Mouse (Mus musculus): ENCODE measurements around the gene Lgalsl. TPM values are rescaled to one million over a fixed set of nuclear protein-coding genes. Genes with fewer than 3 reads are reported as not detected.

The Lgalsl gene
- total and polyA plus RNA-seq, 3 experiments: 8.1 to 22.7 (median 16.4) TPM

DNA sequence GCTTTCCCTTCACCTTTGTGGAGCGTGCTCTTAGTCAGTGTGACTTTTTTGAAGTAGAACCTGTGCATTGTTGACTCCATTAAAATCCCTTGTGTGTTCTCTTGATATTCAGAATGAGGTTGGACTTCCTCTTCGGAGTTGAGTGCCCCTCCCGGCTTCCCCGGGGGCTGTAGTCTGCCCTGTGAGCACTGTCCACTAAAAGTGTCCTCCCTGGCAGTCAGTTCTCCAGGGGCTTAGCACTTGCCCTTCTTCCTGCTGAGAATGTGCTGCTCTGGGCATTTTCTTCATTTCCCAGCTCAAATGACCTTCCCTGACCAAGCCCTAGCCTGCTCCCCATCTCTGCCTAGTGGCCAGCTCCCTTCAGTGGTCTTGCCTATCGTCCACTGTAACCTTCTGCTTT is 6.5 kb upstream of the Lgalsl start:
- H3K4me2 ChIP-seq (ENCODE audit: insufficient read depth, low read depth, poor library complexity, severe bottlenecking): no peak overlapping the region
- H3K9ac ChIP-seq (ENCODE audit: insufficient read depth, low read depth): no peak overlapping the region
- H3K9me3 ChIP-seq (replicated peaks; ENCODE audit: low read length): peaks cover 2% of the 10 kb centered on the region
- H3K4me1 ChIP-seq (ENCODE audit: control insufficient read depth in 1 of 2, insufficient read depth in 2 of 2): no peaks in the 10 kb centered on the region
- no peak overlapping the region for H3K4me3 ChIP-seq (replicated peaks in 1 of 3; ENCODE audit: low read depth in 2 of 3, low read length in 2 of 3, poor library complexity in 1 of 3)
- in situ Hi-C loops (cut with MboI; ENCODE audit: low pct_ligation_motif_present, low pct_unique_long_range_greater_than_20kb, low sequenced_read_pairs) (no loop called here), dilution Hi-C loops (cut with MboI; ENCODE audit: extremely low pct_ligation_motif_present, extremely low pct_unique_long_range_greater_than_20kb, low sequenced_read_pairs) (no loop called here)
- TF ChIP-seq USF1 (IDR thresholded peaks at IDR 0.05; ENCODE audit: low read depth, low read length) (no peak), RCOR1 (conservative IDR thresholded peaks at IDR 0.05; ENCODE audit: low read depth, low read length) (no peak), HCFC1 (IDR thresholded peaks at IDR 0.05; ENCODE audit: low read depth, low read length) (no peak), POLR2AphosphoS2 (IDR thresholded peaks at IDR 0.05; ENCODE audit: low read depth, low read length) (no peak), NELFE (IDR thresholded peaks at IDR 0.05; ENCODE audit: low read depth, low read length) (no peak), MEF2A (IDR thresholded peaks at IDR 0.05; ENCODE audit: borderline replicate concordance, low read depth, low read length) (no peak), TCF12 (IDR thresholded peaks at IDR 0.05; ENCODE audit: low read depth, low read length) (no peak), JUN (IDR thresholded peaks at IDR 0.05; ENCODE audit: insufficient read depth, low read depth, low read length) (no peak), NRF1 (IDR thresholded peaks at IDR 0.05; ENCODE audit: low read depth, low read length) (no peak), BHLHE40 (IDR thresholded peaks at IDR 0.05; ENCODE audit: low read depth, low read length) (no peak), GABPA (IDR thresholded peaks at IDR 0.05; ENCODE audit: insufficient replicate concordance, low read depth, low read length) (no peak), ZKSCAN1 (IDR thresholded peaks at IDR 0.05; ENCODE audit: borderline replicate concordance, low read depth, low read length) (no peak)
- H3K27ac ChIP-seq (ENCODE audit: insufficient read depth, low read depth): no peak overlapping the region
- H3K36me3 ChIP-seq (replicated peaks in 1 of 2; ENCODE audit: control insufficient read depth in 1 of 2, insufficient read depth in 1 of 2, low read length in 1 of 2): no peaks in the 10 kb centered on the region
- no peaks in the 10 kb centered on the region for H3K79me2 ChIP-seq (replicated peaks; ENCODE audit: control insufficient read depth, extremely low read depth, insufficient read depth, poor library complexity, severe bottlenecking)
- H3K27me3 ChIP-seq (replicated peaks): peaks cover 26% of the 10 kb centered on the region
- DNase-seq (ENCODE audit: extremely low read depth): no peak

DNA sequence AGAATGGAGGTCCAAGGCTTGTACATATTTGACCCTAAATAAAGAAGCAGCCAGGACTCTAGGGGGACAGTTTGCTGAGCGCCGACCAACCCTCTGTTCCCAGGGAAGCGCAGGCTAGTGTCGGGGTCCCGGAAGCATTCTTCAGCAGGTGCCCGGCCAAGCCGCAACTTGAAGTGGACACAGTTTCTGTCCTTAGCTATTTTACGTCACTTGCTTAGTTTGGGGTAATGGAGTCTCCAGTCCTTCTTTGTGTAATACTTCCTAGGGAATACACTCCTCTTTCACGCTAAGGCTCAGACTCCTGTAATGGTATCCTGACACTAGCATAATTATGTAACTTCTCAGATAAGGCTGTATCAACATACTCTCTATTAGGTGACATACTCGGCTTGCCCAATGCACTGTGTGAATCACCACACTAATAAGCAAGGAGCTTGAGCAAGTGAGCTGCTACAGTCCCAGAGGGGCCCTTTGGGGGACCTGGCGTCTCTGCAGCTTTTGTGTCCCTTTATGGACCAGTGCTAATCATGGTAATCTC is 813 bp upstream of the Lgalsl start:
- H3K4me1 ChIP-seq (ENCODE audit: control insufficient read depth in 1 of 2, insufficient read depth in 2 of 2): peaks cover 3 to 16% of the 10 kb centered on the region in 2 experiments
- dilution Hi-C loops (cut with MboI; ENCODE audit: extremely low pct_ligation_motif_present, extremely low pct_unique_long_range_greater_than_20kb, low sequenced_read_pairs): no loop called here
- peaks cover 11 to 27% of the 10 kb centered on the region in 2 experiments for H3K36me3 ChIP-seq (replicated peaks in 1 of 2; ENCODE audit: control insufficient read depth in 1 of 2, insufficient read depth in 1 of 2, low read length in 1 of 2)
- no peak for DNase-seq (ENCODE audit: extremely low read depth)
- H3K27ac ChIP-seq (ENCODE audit: insufficient read depth, low read depth): no peak overlapping the region
- peak overlapping the region; percentile 35 for H3K4me2 ChIP-seq (ENCODE audit: insufficient read depth, low read depth, poor library complexity, severe bottlenecking)
- H3K9ac ChIP-seq (ENCODE audit: insufficient read depth, low read depth): peak overlapping the region; percentile 86; the same call in 1 of the 2 replicates
- H3K4me3 ChIP-seq (replicated peaks in 1 of 3; ENCODE audit: low read depth in 2 of 3, low read length in 2 of 3, poor library complexity in 1 of 3): peak overlapping the region; percentile 71 to 79 (median 79)
- no peaks in the 10 kb centered on the region for H3K79me2 ChIP-seq (replicated peaks; ENCODE audit: control insufficient read depth, extremely low read depth, insufficient read depth, poor library complexity, severe bottlenecking)
- H3K27me3 ChIP-seq (replicated peaks): peaks cover 29% of the 10 kb centered on the region
- in situ Hi-C loops (cut with MboI; ENCODE audit: low pct_ligation_motif_present, low pct_unique_long_range_greater_than_20kb, low sequenced_read_pairs): no loop called here
- peaks cover 2% of the 10 kb centered on the region for H3K9me3 ChIP-seq (replicated peaks; ENCODE audit: low read length)
- TF ChIP-seq CHD1 (IDR thresholded peaks at IDR 0.05; ENCODE audit: low read depth, low read length) (no peak), ZMIZ1 (IDR thresholded peaks at IDR 0.05; ENCODE audit: low read depth, low read length) (no peak), ETS1 (conservative IDR thresholded peaks at IDR 0.05; ENCODE audit: low read depth, low read length) (no peak), PAX5 (IDR thresholded peaks at IDR 0.05; ENCODE audit: low read length) (no peak), JUND (conservative IDR thresholded peaks at IDR 0.05; ENCODE audit: low read depth, low read length) (no peak), CHD2 (IDR thresholded peaks at IDR 0.05; ENCODE audit: low read length) (no peak), JUN (IDR thresholded peaks at IDR 0.05; ENCODE audit: insufficient read depth, low read depth, low read length) (no peak), E2F4 (IDR thresholded peaks at IDR 0.05; ENCODE audit: insufficient replicate concordance, low read depth, low read length) (no peak)

All from CH12.LX (cell line).